Mouse (Mus musculus) embryo, embryonic 10 days (tissue): ENCODE measurements around the gene Krt87.

Experiments used
- DNase-seq: peaks from one replicate; pipeline ENCODE4 v3.0.0-alpha.2; 2015; ENCODE audit warnings: low spot score

Krt87 gene

DNA sequence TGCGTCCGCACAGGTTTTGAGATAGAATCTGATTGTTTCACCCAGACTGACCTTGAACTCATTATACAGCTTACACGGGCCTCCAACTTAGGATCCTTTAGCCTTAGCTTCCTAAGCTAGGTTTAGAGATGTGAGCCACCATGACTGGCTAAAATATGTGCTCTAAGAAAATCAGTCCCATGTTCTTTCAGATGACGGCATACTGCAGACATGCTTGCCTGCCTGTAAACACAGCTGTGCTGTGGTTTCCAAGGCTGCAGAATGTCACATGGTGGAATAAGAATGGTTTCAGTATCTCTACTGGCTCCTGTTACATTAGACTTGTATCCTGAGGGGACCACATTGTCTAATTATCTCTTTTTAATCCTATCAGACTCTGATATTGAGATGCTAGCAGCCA is 19.7 kb downstream of the Krt87 start:
- DNase-seq = no peak

DNA sequence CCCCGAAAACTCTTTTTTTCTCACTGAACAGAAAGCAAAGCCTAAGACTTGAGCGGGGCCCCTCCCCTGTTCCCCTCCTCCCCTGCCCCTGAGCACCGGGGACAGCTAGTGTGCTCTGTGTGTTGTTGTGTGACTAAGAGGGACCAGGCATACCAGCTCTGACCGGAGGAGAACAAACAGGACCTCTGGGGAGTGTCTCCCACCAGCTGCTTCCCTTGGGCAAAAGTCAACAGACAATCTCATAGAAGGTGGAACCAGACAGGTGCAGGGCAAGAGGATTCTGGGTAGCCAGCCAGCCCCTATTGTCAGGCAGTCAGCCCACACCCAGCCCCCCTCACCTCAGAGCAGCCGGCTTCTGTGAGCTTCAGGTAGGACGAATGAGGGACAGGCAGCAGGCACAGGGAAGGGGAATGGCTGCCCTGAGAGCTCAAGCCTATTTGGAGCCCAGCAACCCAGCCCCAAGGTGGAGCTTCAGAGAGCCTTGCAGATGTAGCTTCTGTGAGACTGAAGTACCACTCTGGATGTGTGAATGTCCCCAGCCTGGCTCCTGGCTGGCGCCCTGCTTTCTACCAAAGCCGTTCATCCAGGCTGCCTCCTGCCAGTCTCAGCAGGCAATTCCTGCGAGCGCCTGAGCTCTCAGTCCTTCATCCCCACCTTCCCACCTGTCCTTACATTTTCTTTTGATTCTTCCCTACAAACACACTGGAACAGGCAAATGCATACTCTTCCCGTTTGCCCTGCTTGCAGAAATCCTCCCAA is 23.6 kb downstream of the Krt87 start:
- DNase-seq = no peak

DNA sequence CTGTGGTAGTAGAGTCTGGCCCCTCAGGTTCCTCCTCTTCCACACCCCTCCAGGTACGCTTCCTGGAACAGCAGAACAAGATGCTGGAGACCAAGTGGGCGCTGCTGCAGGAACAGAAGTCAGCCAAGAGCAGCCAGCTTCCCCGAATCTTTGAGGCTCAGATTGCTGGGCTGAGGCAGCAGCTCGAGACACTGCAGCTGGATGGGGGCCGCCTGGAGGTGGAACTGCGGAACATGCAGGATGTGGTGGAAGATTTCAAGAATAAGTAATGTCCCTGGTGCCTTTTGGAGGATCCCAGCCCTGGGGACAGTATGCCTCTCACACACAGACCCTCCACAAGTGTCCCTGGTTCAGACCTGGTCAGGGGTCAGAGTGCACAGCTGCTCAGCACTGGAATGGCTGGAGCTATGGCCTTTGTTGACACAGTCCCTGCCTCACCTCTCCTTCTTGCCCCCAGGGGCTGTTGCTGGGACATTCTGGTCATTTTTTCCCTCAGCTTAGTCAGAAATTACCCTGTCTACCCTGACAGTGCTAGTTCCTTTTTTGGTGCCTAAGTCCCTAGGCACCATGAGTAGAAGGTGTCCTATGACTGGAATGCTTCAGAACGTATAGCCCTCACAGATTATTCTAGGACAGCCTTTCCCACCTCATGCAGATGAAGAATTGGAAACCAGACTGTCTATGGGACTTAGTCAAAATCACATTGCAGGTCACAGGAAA is 24.5 kb downstream of the Krt87 start:
- peak; percentile 53 for DNase-seq

DNA sequence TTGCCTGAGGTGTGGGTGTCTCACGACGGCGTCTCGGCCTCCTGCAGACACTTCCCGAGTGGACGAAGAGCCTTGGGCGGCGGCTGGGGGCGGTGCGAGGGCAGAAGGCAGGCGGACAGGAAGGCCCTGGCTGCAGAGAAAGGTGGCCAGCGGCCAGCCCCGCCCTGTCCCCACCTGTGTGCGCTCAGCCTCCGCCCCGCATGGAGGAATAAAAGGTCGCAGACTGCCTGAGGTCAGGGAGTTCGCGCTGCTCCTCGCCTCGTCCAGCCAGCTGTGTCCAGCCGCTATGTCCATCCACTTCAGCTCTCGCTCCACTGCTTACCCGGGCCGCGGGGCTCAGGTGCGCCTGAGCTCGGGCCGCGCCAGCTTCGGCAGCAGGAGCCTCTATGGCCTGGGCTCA is 26.4 kb downstream of the Krt87 start:
- DNase-seq = no peak

DNA sequence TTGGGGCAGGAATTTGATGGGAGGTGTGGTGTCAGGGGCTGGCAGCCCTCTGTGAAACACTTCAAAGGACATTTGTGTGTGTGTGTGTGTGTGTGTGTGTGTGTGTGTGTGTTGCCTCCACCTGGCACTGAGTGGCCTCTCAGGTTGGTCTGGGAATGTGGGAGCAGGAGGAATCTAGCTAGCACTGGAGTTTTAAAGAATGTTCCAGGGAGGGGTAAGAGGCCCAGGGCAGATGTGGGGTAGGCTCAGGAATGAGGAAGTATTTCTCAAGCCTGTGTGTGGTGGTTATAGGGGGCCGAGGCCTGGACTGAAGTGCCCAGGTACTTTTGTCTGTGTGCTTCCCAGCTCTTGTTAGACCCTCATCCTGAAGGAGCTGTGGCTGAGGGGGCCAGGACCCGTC is 27.8 kb downstream of the Krt87 start, which contains the start of gene Krt7:
Krt7 (plus strand) TSS at position 269 of the 400 bp plus-strand sequence.
- DNase-seq = no peak

DNA sequence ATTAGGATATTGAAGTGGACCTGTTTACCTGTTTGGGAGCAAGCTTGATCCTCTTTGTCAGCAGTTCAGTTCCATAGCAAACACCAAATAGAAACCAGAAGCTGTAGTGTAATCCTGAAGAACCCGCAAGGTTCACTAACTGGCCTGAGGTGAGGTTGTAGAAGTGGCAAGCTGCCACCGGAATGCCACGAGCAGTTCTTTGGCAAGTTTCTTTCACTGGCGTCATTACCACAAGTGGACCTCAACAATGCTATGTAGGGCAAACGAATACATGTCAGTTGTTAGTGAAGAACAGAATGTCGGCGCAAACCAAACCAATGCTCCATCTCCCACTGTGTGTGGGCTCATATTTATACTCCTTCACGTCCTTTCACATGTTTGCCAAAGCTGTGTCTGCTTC is 40.3 kb downstream of the Krt87 start:
- DNase-seq = no peak

DNA sequence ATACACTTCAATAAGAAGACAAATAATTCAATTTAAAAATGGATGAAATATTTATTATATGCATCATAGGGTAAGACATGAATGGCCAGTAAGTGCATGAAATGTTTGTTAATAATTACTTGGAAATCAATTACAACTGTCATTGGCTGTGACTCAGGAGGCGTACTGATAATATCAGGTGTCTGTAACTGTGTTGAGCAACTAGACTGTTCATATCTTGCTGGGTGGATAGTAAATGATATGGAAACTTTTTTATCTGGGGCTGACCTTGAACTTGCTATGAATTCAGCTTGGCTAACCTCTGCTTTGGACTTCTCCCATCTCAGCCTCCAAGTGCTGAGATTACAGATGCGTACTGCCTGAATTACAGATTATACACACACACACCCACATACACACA is 40.9 kb downstream of the Krt87 start:
- no peak for DNase-seq

DNA sequence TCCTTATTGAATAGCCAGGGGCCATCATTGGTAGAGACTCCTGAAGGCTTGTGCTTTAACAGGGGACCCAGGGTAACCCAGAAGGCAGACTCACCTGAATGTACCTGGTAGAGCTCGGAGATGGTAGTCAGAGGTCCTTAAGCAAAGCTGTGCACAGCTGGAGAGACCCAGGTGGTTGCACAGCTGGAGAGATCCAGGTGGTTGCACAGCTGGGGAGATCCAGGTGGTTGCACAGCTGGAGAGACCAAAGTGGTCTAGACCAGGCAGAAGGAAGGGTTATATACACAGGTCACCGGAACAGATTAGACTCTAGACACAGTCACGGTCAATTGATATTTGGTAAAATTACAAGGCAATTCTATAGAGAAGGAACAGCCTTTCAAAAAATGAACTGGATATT is 41.7 kb downstream of the Krt87 start:
- DNase-seq = no peak

DNA sequence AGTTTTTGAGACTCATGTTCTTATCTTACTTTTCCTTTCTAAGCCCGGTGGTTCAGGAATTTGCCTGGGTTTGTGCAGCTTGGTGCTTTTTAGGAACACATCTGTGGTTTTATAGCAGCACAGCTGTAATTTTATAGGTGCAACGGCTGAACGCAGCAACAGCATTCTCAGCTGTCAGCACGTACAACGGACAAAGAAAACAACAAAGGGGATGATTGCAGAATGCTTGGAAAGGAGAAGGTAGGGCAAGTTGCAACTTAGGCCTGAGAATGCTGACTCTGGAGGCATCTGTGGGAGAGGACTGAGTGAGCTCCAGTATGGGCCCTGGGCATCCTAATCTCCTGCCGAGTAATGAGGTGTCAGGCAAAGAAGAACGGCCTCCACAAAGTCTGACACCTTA is 42.1 kb downstream of the Krt87 start:
- no peak for DNase-seq

DNA sequence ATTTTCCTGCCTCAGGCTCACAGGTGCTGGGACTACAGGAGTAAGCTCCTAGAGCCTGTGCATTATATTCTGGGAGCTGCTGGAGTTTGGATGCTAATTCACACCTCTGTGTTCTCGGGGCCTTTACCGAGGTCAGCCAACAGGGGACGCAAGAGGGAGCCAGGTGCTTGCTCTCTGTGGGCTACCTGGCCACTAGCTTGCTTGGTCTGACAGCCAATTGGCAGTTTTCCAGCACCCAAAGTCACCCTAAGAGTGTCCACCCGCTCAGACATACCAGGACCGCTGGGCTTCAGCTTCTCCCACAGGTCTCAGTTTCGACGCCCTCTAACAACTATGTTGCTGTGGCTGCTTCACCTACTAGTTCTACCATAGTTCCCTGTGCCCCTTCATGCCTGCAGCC is 43.7 kb downstream of the Krt87 start:
- DNase-seq = no peak

DNA sequence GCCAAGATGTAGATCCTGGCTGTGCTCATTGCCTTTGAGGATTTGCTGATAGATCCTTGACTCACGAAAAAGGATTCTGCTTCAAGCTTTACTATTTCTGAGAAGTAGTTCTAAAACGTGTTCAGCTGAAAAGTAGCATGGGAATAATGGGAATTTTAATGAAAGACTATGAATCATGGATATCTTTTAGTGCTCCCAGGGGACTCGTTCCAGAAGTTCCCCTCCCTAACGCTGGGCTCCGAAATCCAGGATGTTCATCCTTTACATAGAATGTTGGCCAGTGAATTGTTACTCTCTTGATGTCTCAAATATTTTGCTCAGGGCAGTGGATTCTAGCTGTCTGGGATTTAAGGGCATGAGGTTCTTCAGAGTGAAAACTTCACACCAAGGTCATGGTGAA is 46.4 kb downstream of the Krt87 start:
- no peak for DNase-seq

DNA sequence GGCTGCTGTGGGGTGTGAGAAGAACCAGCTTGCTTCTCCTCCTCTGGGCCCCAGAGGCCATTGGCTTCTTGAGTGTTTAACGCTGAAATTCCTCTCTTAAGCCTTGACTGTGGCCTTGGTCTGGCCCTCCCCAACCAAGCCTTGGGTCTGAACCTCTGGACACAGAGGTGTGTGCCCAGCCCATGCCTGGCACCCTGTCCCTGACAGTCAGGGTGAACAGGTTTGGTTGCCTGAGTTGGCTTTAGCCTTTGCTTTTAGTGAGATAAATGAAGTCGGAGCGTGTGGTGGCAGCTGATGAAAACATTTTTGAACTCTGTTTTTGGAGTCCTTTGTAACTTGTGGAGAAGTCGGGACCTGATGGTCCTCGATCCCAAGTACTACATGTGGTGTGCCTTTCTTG is 48.4 kb downstream of the Krt87 start:
- DNase-seq = no peak

DNA sequence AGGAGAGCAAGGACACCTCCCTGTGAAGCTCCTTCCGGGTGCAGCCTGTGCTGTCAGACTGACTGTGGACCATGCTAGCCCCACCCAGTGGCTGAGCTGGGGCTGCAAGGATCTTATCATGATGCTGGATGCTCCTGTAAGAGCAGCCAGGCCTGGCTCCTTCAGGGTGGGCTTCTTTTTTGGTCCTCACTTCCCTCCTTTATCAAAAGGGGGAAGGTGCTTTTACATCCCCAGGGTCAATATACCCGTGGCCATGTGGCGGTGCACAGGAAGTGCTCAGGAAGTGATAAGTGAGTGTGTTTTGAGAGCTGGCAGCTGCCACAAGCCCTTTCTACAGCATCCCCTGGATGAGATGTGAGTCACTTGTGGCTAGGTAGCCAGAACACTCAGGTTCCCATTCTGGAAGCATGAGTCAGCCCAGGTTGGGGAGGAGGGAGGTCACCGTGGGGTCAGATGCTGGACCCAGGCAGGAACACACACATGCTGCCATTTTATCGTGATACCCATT is 50.5 kb downstream of the Krt87 start:
- DNase-seq = peak; percentile 26

DNA sequence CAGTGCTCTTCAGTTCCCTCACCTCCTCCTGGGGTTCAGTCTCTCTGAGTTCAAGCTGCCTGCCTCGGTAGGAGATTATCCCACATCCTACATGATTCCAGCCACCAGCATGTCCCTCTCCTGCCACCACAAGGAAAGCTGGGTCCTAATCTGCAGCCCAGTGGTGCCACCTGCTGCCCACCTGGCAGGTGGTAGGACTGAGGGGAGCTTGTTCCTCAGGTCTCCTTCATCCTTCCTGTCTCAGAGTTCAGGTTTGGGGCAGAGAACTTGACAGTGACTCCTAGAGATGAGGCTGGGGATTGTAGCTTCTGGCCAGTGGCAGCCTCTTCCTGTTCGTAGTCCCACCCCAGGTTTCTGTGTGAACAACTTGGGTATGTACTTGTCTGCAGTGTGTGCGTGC is 51.4 kb downstream of the Krt87 start:
- no peak for DNase-seq

DNA sequence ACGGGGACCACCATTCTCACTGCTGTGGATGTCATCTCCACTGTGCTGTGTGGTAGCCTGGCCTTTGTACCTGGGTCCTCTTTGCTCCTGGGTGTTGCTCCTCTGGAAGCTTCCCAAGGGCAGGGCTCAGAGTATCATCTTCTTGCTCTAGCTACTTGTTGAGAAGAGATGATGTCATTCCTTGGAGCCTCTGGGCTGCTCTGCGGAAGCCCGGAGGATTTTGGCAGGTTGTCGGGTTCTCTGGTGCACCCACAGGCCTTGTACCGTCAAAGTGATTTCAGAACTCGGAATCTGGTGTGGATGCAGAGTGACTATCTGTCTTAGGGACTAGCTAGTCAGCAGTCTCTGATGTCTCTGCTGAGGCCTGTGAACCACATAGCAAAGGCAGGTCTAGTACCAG is 53.5 kb downstream of the Krt87 start:
- DNase-seq = no peak

DNA sequence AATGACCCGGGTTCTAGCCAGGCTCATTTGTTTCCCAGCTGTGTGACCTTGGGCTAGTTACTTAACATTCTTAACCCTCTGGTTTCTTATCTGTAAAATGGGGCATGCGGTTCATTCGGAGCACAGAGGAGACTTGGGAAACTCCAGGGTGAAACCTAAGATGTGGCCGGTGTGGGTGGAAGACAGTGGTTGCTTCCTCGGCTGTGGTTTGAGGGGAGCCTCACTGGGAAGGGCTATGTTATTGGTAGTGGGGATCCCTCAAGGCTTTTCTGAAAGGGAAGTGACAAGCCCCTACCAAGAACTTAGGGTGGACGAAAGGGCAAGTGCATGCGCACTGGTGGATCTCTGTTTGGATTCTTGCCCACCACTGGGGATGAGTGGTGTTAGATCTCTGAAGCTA is 54.0 kb downstream of the Krt87 start:
- DNase-seq = no peak

DNA sequence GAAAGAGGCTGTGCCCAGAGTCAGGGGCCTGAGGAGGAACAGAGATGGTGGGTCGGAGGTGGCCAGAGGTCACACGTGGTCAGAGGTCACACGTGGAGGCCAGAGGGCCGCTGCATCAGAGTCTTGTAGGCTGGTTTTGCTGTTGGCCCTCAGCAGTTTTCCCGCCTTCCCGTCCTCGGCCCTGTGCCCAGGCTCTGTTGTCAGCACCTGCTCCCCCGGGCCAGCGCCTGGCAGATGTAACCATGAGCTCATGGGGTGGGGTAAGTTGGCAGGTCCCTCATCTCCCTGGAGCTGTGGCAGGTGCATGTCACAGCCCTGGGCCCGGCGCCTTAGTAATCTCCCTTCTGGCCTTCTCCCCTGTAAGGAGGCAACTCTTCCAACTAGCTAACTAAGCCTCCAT is 55.8 kb downstream of the Krt87 start:
- DNase-seq = no peak

DNA sequence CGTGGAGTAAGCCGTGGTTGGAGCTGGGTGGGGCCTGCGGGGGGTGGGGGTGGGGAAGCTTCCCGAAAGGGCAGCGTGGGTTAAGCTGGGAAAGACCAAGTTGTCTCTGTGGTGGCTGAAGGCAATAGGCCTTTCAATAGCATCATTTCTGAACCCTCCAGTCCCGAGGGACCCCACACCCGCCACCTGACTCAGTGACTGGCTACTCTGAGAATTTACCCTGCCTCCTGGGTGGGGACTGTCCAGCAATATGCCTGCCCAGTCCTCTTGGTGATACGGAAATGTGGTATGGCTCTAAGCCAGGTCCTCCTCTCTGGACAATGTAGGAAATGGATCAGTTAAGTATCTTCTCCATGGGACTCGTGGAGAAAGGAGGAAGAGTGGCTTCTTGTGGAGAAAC is 56.8 kb downstream of the Krt87 start:
- DNase-seq = no peak
